12 mouse cellular contexts compared by ENCODE assay signal in the genomic region with DNA sequence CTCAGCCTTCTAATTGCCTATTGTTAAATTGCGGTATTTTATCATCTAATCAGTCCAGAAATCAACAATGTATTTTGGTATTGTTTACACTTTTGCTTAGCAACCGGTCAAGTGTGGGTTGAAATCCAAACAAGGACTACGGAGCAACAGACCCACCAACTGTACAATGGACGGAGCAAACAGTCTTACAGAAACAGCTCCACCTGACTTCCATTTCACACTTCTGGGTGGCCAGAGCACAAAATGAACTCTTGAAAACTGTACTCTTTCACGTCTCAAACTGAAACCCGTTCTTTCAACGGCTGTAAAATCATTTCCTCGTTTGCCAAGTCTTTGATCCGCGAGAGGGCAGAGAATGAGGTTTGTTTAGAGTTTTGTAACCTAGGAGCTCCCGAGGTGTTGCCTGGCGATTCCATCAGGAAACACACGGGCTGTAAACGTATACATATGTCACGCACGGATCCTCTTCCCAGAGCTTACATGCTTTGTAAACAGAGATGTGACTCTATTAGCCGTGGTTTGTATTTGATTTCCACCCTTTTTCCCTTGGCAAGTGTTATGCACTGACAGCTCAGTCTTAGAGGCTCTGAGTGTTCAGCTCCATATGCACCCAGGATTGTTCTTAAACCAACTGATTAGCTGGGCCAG.
DNase-seq lines count a peak whose midpoint lies in the region; ATAC-seq and TF ChIP-seq lines count a peak whose summit lies in the region.
"Had no signal": no experiment of that assay in that cellular context is flagged by ENCODE, and none has a peak within 500 bp of the region (broad histone marks: within the 10 kb centered on the region; RNA-seq: fewer than 3 reads in every experiment).

No protein-coding gene starts in this region.

- no peak for ATAC-seq in embryonic facial prominence, embryonic 11.5 days (replicated peaks; ENCODE audit: insufficient number of reproducible peaks, low FRiP score, low TSS enrichment, low read depth)
- no peak for ATAC-seq in limb, embryonic 11.5 days (ENCODE audit: insufficient number of reproducible peaks, low FRiP score, low TSS enrichment, low read depth)
- ATAC-seq in stomach, embryonic 14.5 days (ENCODE audit: insufficient number of reproducible peaks, insufficient read depth, low FRiP score, low read depth), result no peak
- ATAC-seq: forebrain, embryonic 14.5 days had no signal

- H3K27ac ChIP-seq in embryonic facial prominence, embryonic 11.5 days (replicated peaks; ENCODE audit: low read depth, low read length), result no peak overlapping the region
- H3K27ac ChIP-seq in embryonic facial prominence, embryonic 10.5 days (replicated peaks), result no peak overlapping the region
- H3K27ac ChIP-seq in limb, embryonic 11.5 days (replicated peaks; ENCODE audit: low read depth, low read length), result no peak overlapping the region
- H3K27ac ChIP-seq in stomach, embryonic 14.5 days (ENCODE audit: low read length), result no peak overlapping the region
- H3K27ac ChIP-seq: heart, embryonic 13.5 days; liver, embryonic 14.5 days had no signal

- H3K9ac ChIP-seq in embryonic facial prominence, embryonic 11.5 days (replicated peaks; ENCODE audit: low read length), result no peak overlapping the region
- H3K9ac ChIP-seq in limb, embryonic 11.5 days (ENCODE audit: low read length), result no peak overlapping the region
- H3K9ac ChIP-seq in stomach, embryonic 14.5 days (replicated peaks; ENCODE audit: low read depth, low read length), result no peak overlapping the region
- H3K9ac ChIP-seq: heart, embryonic 13.5 days; liver, embryonic 14.5 days had no signal

- DNase-seq in embryonic facial prominence, embryonic 11.5 days (ENCODE audit: low spot score), result peak; percentile 10
- no peak for DNase-seq in embryonic facial prominence, embryonic 10.5 days (ENCODE audit: low spot score)
- DNase-seq in lung, adult 2 months, result no peak
- DNase-seq in lung, postnatal 14 days, result no peak
- DNase-seq in limb, embryonic 11.5 days (ENCODE audit: low spot score), result peak; percentile 33
- DNase-seq in spleen, postnatal 10 days (ENCODE audit: low spot score in 2 of 2), result no peak
- no peak for DNase-seq in kidney, adult 18-20 months
- DNase-seq: kidney, postnatal 25 days had no signal

- H3K27me3 ChIP-seq in embryonic facial prominence, embryonic 11.5 days (ENCODE audit: control insufficient read depth, insufficient read depth, low read length), result no peaks in the 10 kb centered on the region
- no peaks in the 10 kb centered on the region for H3K27me3 ChIP-seq in embryonic facial prominence, embryonic 10.5 days (replicated peaks; ENCODE audit: low read depth, poor library complexity, severe bottlenecking)
- no peaks in the 10 kb centered on the region for H3K27me3 ChIP-seq in limb, embryonic 11.5 days (ENCODE audit: control insufficient read depth, insufficient read depth, low read length)
- H3K27me3 ChIP-seq in stomach, embryonic 14.5 days (ENCODE audit: control insufficient read depth, insufficient read depth, low read length), result no peaks in the 10 kb centered on the region
- H3K27me3 ChIP-seq: heart, embryonic 13.5 days had no signal

- H3K36me3 ChIP-seq in embryonic facial prominence, embryonic 11.5 days (replicated peaks; ENCODE audit: control insufficient read depth, insufficient read depth, low read depth, low read length), result no peaks in the 10 kb centered on the region
- H3K36me3 ChIP-seq in embryonic facial prominence, embryonic 10.5 days (replicated peaks), result no peaks in the 10 kb centered on the region
- H3K36me3 ChIP-seq in limb, embryonic 11.5 days (ENCODE audit: control insufficient read depth, insufficient read depth, low read length), result no peaks in the 10 kb centered on the region
- no peaks in the 10 kb centered on the region for H3K36me3 ChIP-seq in stomach, embryonic 14.5 days (ENCODE audit: control insufficient read depth, insufficient read depth, low read length)
- H3K36me3 ChIP-seq: heart, embryonic 13.5 days had no signal

- WGBS in embryonic facial prominence, embryonic 11.5 days, result 64% methylated on average over 17 of the region's 17 CpGs
- WGBS in embryonic facial prominence, embryonic 10.5 days, result 83% methylated on average over 17 of the region's 17 CpGs
- WGBS in lung, adult 2 months, result 12% methylated on average over 17 of the region's 17 CpGs
- WGBS in limb, embryonic 11.5 days, result 35% methylated on average over 17 of the region's 17 CpGs
- 25% methylated on average over 17 of the region's 17 CpGs for WGBS in stomach, embryonic 14.5 days

- no peak overlapping the region for H3K4me3 ChIP-seq in embryonic facial prominence, embryonic 11.5 days (ENCODE audit: low read depth, low read length)
- no peak overlapping the region for H3K4me3 ChIP-seq in embryonic facial prominence, embryonic 10.5 days
- H3K4me3 ChIP-seq in lung, adult 2 months (replicated peaks; ENCODE audit: extremely low read depth, low read depth, low read length), result peak overlapping the region; percentile 30
- H3K4me3 ChIP-seq in limb, embryonic 11.5 days (ENCODE audit: low read depth, low read length), result no peak overlapping the region
- H3K4me3 ChIP-seq in stomach, embryonic 14.5 days (ENCODE audit: low read depth, low read length), result 0 out of 2 replicates have a peak overlapping the region, but pooled peaks have one; percentile 11
- H3K4me3 ChIP-seq: heart, embryonic 13.5 days had no signal

- TF ChIP-seq CTCF in lung, adult 2 months (IDR thresholded peaks at IDR 0.05; ENCODE audit: insufficient read depth, low read length), result no peak

- H3K4me1 ChIP-seq in embryonic facial prominence, embryonic 11.5 days (ENCODE audit: control insufficient read depth, insufficient read depth, low read length), result no peaks in the 10 kb centered on the region
- 0 out of 2 replicates have a peak, but pooled peaks cover under 1% of the 10 kb centered on the region for H3K4me1 ChIP-seq in embryonic facial prominence, embryonic 10.5 days
- peaks cover 4% of the 10 kb centered on the region for H3K4me1 ChIP-seq in lung, adult 2 months (ENCODE audit: control insufficient read depth, insufficient read depth, low read length)
- no peaks in the 10 kb centered on the region; the same call in 1 of the 2 replicates for H3K4me1 ChIP-seq in limb, embryonic 11.5 days (ENCODE audit: control insufficient read depth, insufficient read depth, low read length)
- H3K4me1 ChIP-seq in stomach, embryonic 14.5 days (ENCODE audit: control insufficient read depth, insufficient read depth, low read length), result 0 out of 2 replicates have a peak, but pooled peaks cover 5% of the 10 kb centered on the region
- H3K4me1 ChIP-seq: heart, embryonic 13.5 days had no signal

- no peak for TF ChIP-seq POLR2A in lung, adult 2 months (IDR thresholded peaks at IDR 0.05; ENCODE audit: borderline replicate concordance, extremely low read depth, low read depth, low read length)

- no peak overlapping the region for H3K4me2 ChIP-seq in embryonic facial prominence, embryonic 11.5 days (ENCODE audit: low read depth, low read length)
- no peak overlapping the region for H3K4me2 ChIP-seq in limb, embryonic 11.5 days (ENCODE audit: low read depth, severe bottlenecking)
- H3K4me2 ChIP-seq in stomach, embryonic 14.5 days (replicated peaks; ENCODE audit: low read depth, low read length), result peak overlapping the region; percentile 36
- H3K4me2 ChIP-seq: heart, embryonic 13.5 days had no signal

- H3K9me3 ChIP-seq in embryonic facial prominence, embryonic 11.5 days (replicated peaks; ENCODE audit: control insufficient read depth, low read length), result no peaks in the 10 kb centered on the region
- H3K9me3 ChIP-seq in embryonic facial prominence, embryonic 10.5 days, result no peaks in the 10 kb centered on the region
- H3K9me3 ChIP-seq in limb, embryonic 11.5 days (ENCODE audit: control insufficient read depth, low read length), result no peaks in the 10 kb centered on the region
- no peaks in the 10 kb centered on the region for H3K9me3 ChIP-seq in stomach, embryonic 14.5 days (ENCODE audit: control insufficient read depth, low read depth, low read length)
- H3K9me3 ChIP-seq: heart, embryonic 13.5 days had no signal

Comparison
In these comparisons a context has a peak if more than half of its experiments do, and no peak if none do; other contexts are left out.
1. DNase-seq: peak in embryonic facial prominence, embryonic 11.5 days (single experiment) and limb, embryonic 11.5 days (single experiment); none in embryonic facial prominence, embryonic 10.5 days (single experiment), lung, adult 2 months (single experiment), lung, postnatal 14 days (single experiment), spleen, postnatal 10 days (0 of 2) and kidney, adult 18-20 months (single experiment).
2. H3K4me3 ChIP-seq: peak in lung, adult 2 months (single experiment) and stomach, embryonic 14.5 days (single experiment); none in embryonic facial prominence, embryonic 11.5 days (single experiment), embryonic facial prominence, embryonic 10.5 days (single experiment) and limb, embryonic 11.5 days (single experiment).